Mouse (Mus musculus): ENCODE data around the gene Fbxl3.

Fbxl3 gene

GRCm38 (mm10) chr14:103046677-103047076 is 52.7 kb downstream of the Fbxl3 start, which contains the start of gene Acod1:
TSS of gene Acod1 (plus strand) at chr14:103046977.
- DNase-seq (ENCODE audit: low read depth, low spot score), result no peak

- no peak for DNase-seq (ENCODE audit: low read depth, low spot score)
Observed at GRCm38 (mm10) chr14:103037016-103037415, 62.4 kb downstream of the Fbxl3 start.

- DNase-seq (ENCODE audit: low read depth, low spot score), result no peak
Observed at GRCm38 (mm10) chr14:103034076-103034475, 65.3 kb downstream of the Fbxl3 start.

- no peak for DNase-seq (ENCODE audit: low read depth, low spot score)
Observed at GRCm38 (mm10) chr14:103033271-103033823, 66.0 kb downstream of the Fbxl3 start.
